Mouse (Mus musculus): Measurements from ENCODE around the gene Cfap20. TPM values are rescaled to one million over a fixed set of nuclear protein-coding genes. Genes with fewer than 3 reads are reported as not detected.
"Not testable (repeated sequence)": the region's sequence is repeated elsewhere in the genome, so short reads cannot be mapped to it uniquely, and the experiment has no call there.

Gene Cfap20
- polyA plus RNA-seq, 1 experiment from 2014 or later = 139 TPM

- no peaks in the 10 kb centered on the region for H3K27me3 ChIP-seq (ENCODE audit: control insufficient read depth, insufficient read depth, low read length)
- no peak overlapping the region for H3K4me2 ChIP-seq
- H3K9ac ChIP-seq (ENCODE audit: low read depth, low read length) = no peak overlapping the region
- no peak for ATAC-seq (replicated peaks; ENCODE audit: insufficient number of reproducible peaks, low FRiP score, low TSS enrichment)
- H3K36me3 ChIP-seq (ENCODE audit: control insufficient read depth, insufficient read depth, low read length) = no peaks in the 10 kb centered on the region
- H3K4me1 ChIP-seq (ENCODE audit: control insufficient read depth, insufficient read depth, low read length) = no peaks in the 10 kb centered on the region
- no peak overlapping the region for H3K27ac ChIP-seq (ENCODE audit: low read depth, low read length)
- H3K9me3 ChIP-seq (replicated peaks; ENCODE audit: control insufficient read depth, low read length) = no peaks in the 10 kb centered on the region
- WGBS (ENCODE audit: insufficient replicate concordance) = 65% methylated on average over 5 of the region's 5 CpGs
- H3K4me3 ChIP-seq (ENCODE audit: low read depth, low read length) = no peak overlapping the region
These were observed 48.6 kb downstream of the Cfap20 start for GRCm38 (mm10) chr8:95386037-95386436.

GRCm38 (mm10) chr8:95384501-95384900, 50.2 kb downstream of the Cfap20 start:
- H3K9me3 ChIP-seq (replicated peaks; ENCODE audit: control insufficient read depth, low read length) = no peaks in the 10 kb centered on the region
- ATAC-seq (replicated peaks; ENCODE audit: insufficient number of reproducible peaks, low FRiP score, low TSS enrichment) = no peak
- no peak overlapping the region for H3K27ac ChIP-seq (ENCODE audit: low read depth, low read length)
- no peak overlapping the region for H3K4me3 ChIP-seq (ENCODE audit: low read depth, low read length)
- H3K4me2 ChIP-seq = no peak overlapping the region
- WGBS (ENCODE audit: insufficient replicate concordance) = 86% methylated on average over 3 of the region's 3 CpGs
- no peaks in the 10 kb centered on the region for H3K27me3 ChIP-seq (ENCODE audit: control insufficient read depth, insufficient read depth, low read length)
- H3K36me3 ChIP-seq (ENCODE audit: control insufficient read depth, insufficient read depth, low read length) = no peaks in the 10 kb centered on the region
- H3K9ac ChIP-seq (ENCODE audit: low read depth, low read length) = no peak overlapping the region
- no peaks in the 10 kb centered on the region for H3K4me1 ChIP-seq (ENCODE audit: control insufficient read depth, insufficient read depth, low read length)

DNA sequence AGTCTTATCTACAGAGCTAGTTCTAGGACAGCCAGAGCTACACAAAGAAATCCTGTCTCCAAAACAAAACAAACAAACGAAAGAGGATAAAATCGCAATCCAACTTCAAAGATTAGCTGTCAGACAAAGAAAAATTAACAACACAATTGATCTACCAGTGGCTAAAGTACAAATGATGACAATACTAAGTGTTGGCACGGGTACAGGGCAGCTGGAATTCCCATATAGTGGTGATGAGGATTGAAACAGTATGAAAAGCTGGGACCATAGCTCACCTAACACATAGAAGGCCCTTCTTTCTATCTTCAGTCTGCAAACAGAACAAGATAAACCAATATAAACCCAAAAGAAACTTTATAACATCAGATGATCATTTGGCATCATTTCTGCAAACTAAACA, 53.1 kb downstream of the Cfap20 start:
- WGBS (ENCODE audit: insufficient replicate concordance) = 76% methylated on average over 3 of the region's 3 CpGs
- no peak for ATAC-seq (replicated peaks; ENCODE audit: insufficient number of reproducible peaks, low FRiP score, low TSS enrichment)
- Histone ChIP-seq H3K4me2 (no peak overlapping the region), H3K9ac (ENCODE audit: low read depth, low read length) (no peak overlapping the region), H3K9me3 (replicated peaks; ENCODE audit: control insufficient read depth, low read length) (no peaks in the 10 kb centered on the region), H3K27ac (ENCODE audit: low read depth, low read length) (no peak overlapping the region), H3K36me3 (ENCODE audit: control insufficient read depth, insufficient read depth, low read length) (no peaks in the 10 kb centered on the region), H3K27me3 (ENCODE audit: control insufficient read depth, insufficient read depth, low read length) (no peaks in the 10 kb centered on the region), H3K4me1 (ENCODE audit: control insufficient read depth, insufficient read depth, low read length) (peaks cover 17% of the 10 kb centered on the region), H3K4me3 (ENCODE audit: low read depth, low read length) (no peak overlapping the region)

GRCm38 (mm10) chr8:95380953-95381352, 53.7 kb downstream of the Cfap20 start:
- no peak overlapping the region for H3K4me3 ChIP-seq (ENCODE audit: low read depth, low read length)
- H3K27ac ChIP-seq (ENCODE audit: low read depth, low read length) = no peak overlapping the region
- H3K36me3 ChIP-seq (ENCODE audit: control insufficient read depth, insufficient read depth, low read length) = no peaks in the 10 kb centered on the region
- no peaks in the 10 kb centered on the region for H3K9me3 ChIP-seq (replicated peaks; ENCODE audit: control insufficient read depth, low read length)
- no peak overlapping the region for H3K9ac ChIP-seq (ENCODE audit: low read depth, low read length)
- no peak overlapping the region for H3K4me2 ChIP-seq
- H3K4me1 ChIP-seq (ENCODE audit: control insufficient read depth, insufficient read depth, low read length) = peaks cover 23% of the 10 kb centered on the region
- H3K27me3 ChIP-seq (ENCODE audit: control insufficient read depth, insufficient read depth, low read length) = no peaks in the 10 kb centered on the region
- ATAC-seq (replicated peaks; ENCODE audit: insufficient number of reproducible peaks, low FRiP score, low TSS enrichment) = no peak

DNA sequence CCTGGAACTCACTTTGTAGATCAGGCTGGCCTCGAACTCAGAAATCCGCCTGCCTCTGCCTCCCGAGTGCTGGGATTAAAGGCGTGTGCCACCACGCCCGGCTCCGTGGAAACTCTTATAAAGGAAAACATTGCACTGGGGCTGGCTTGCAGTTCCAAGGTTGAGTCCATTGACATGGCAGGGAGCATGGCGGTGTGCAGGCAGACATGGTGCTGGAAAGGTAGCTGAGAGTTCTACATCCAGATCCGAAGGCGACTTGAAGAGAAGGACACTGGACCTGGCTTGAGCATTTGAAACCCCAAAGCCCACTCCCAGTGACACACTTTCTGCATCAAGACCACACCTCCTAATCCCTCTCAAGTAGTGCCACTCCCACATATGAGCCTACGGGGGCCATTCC, 55.7 kb downstream of the Cfap20 start:
- not testable (repeated sequence) for ATAC-seq (replicated peaks; ENCODE audit: insufficient number of reproducible peaks, low FRiP score, low TSS enrichment); H3K9ac ChIP-seq (ENCODE audit: low read depth, low read length); H3K27ac ChIP-seq (ENCODE audit: low read depth, low read length); H3K27me3 ChIP-seq (ENCODE audit: control insufficient read depth, insufficient read depth, low read length); H3K4me3 ChIP-seq (ENCODE audit: low read depth, low read length); H3K9me3 ChIP-seq (replicated peaks; ENCODE audit: control insufficient read depth, low read length); H3K36me3 ChIP-seq (ENCODE audit: control insufficient read depth, insufficient read depth, low read length); H3K4me2 ChIP-seq
- H3K4me1 ChIP-seq (ENCODE audit: control insufficient read depth, insufficient read depth, low read length) = peaks cover 24% of the 10 kb centered on the region
- WGBS (ENCODE audit: insufficient replicate concordance) = 95% methylated on average over 11 of the region's 11 CpGs

GRCm38 (mm10) chr8:95377863-95378291, 56.8 kb downstream of the Cfap20 start:
- Histone ChIP-seq H3K9me3 (replicated peaks; ENCODE audit: control insufficient read depth, low read length) (no peaks in the 10 kb centered on the region), H3K36me3 (ENCODE audit: control insufficient read depth, insufficient read depth, low read length) (peaks cover 5% of the 10 kb centered on the region; the same call in 1 of the 2 replicates), H3K27ac (ENCODE audit: low read depth, low read length) (peak overlapping the region; percentile 83), H3K4me3 (ENCODE audit: low read depth, low read length) (no peak overlapping the region), H3K27me3 (ENCODE audit: control insufficient read depth, insufficient read depth, low read length) (no peaks in the 10 kb centered on the region), H3K9ac (ENCODE audit: low read depth, low read length) (no peak overlapping the region), H3K4me2 (peak overlapping the region; percentile 36), H3K4me1 (ENCODE audit: control insufficient read depth, insufficient read depth, low read length) (peaks cover 34% of the 10 kb centered on the region)
- ATAC-seq (replicated peaks; ENCODE audit: insufficient number of reproducible peaks, low FRiP score, low TSS enrichment) = peak; percentile 55; the same call in 1 of the 2 replicates
- 11% methylated on average over 7 of the region's 7 CpGs for WGBS (ENCODE audit: insufficient replicate concordance)

DNA sequence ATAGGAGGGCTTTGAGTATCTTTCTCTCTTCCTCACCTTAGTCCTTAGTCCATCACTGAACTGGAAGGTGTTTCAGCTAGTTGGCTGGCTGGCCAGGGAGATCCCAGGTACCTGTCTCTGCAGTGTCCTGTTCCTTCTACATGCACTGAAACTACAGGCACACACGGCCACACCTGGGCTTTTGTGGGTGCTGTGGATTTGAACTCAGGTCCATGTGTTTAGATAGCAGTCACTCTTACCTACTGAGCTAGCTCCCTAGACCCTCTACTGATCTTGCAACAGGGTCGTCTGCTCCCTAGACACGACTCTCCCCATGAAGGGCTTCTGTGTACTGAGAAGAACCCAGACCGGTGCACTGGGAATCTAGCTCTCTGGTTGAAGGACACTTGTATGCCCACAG, 57.6 kb downstream of the Cfap20 start:
- 64% methylated on average over 4 of the region's 4 CpGs for WGBS (ENCODE audit: insufficient replicate concordance)
- no peak for ATAC-seq (replicated peaks; ENCODE audit: insufficient number of reproducible peaks, low FRiP score, low TSS enrichment)
- H3K27me3 ChIP-seq (ENCODE audit: control insufficient read depth, insufficient read depth, low read length) = no peaks in the 10 kb centered on the region
- H3K9me3 ChIP-seq (replicated peaks; ENCODE audit: control insufficient read depth, low read length) = no peaks in the 10 kb centered on the region
- H3K4me3 ChIP-seq (ENCODE audit: low read depth, low read length) = no peak overlapping the region
- H3K27ac ChIP-seq (ENCODE audit: low read depth, low read length) = peak overlapping the region; percentile 83
- H3K4me2 ChIP-seq = no peak overlapping the region
- peak overlapping the region; percentile 56 for H3K9ac ChIP-seq (ENCODE audit: low read depth, low read length)
- H3K36me3 ChIP-seq (ENCODE audit: control insufficient read depth, insufficient read depth, low read length) = peaks cover 12% of the 10 kb centered on the region
- H3K4me1 ChIP-seq (ENCODE audit: control insufficient read depth, insufficient read depth, low read length) = peaks cover 36% of the 10 kb centered on the region

DNA sequence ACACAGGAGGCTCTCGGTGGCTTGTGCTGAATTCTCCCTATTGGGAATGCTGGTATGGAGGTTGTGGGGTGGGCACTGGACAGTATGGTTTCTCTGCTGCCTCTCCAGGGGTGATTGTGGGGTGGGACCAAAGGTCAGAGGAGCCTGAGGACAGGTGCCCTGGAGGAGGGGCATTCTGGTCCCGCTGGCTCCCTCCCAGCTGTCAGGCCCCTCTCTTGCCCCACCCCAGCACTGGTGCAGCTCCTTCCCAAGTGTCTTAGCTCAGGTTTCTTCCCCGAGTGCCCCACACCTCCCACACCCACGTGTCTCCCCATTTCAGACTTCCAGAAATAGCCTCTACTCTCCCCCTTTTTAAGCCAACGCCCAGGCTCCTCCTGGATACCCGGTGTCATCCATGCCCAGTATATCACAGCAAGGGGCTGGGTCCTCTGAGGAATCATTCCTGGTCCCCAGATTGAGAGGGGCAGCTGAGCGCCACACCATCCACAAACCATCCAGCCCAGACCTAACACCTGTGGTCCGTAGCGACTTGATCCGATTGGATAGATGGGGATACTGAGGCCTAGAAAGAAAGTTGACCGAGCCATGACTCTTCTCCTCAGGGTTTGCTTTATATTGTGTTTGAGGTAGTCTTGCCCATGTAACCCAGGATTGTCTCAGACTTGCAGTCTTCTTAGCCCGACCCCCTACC, 58.2 kb downstream of the Cfap20 start:
- WGBS (ENCODE audit: insufficient replicate concordance) = 73% methylated on average over 12 of the region's 12 CpGs
- Histone ChIP-seq H3K4me3 (ENCODE audit: low read depth, low read length) (no peak overlapping the region), H3K4me1 (ENCODE audit: control insufficient read depth, insufficient read depth, low read length) (peaks cover 36% of the 10 kb centered on the region), H3K9me3 (replicated peaks; ENCODE audit: control insufficient read depth, low read length) (no peaks in the 10 kb centered on the region), H3K27me3 (ENCODE audit: control insufficient read depth, insufficient read depth, low read length) (no peaks in the 10 kb centered on the region), H3K27ac (ENCODE audit: low read depth, low read length) (no peak overlapping the region; the same call in 1 of the 2 replicates), H3K36me3 (ENCODE audit: control insufficient read depth, insufficient read depth, low read length) (peaks cover 17% of the 10 kb centered on the region), H3K9ac (ENCODE audit: low read depth, low read length) (no peak overlapping the region), H3K4me2 (no peak overlapping the region)
- no peak for ATAC-seq (replicated peaks; ENCODE audit: insufficient number of reproducible peaks, low FRiP score, low TSS enrichment)

- Histone ChIP-seq H3K9me3 (replicated peaks; ENCODE audit: control insufficient read depth, low read length) (no peaks in the 10 kb centered on the region), H3K4me2 (no peak overlapping the region), H3K36me3 (ENCODE audit: control insufficient read depth, insufficient read depth, low read length) (peaks cover 21% of the 10 kb centered on the region), H3K4me1 (ENCODE audit: control insufficient read depth, insufficient read depth, low read length) (peaks cover 36% of the 10 kb centered on the region), H3K4me3 (ENCODE audit: low read depth, low read length) (no peak overlapping the region), H3K27me3 (ENCODE audit: control insufficient read depth, insufficient read depth, low read length) (no peaks in the 10 kb centered on the region), H3K27ac (ENCODE audit: low read depth, low read length) (no peak overlapping the region), H3K9ac (ENCODE audit: low read depth, low read length) (no peak overlapping the region)
- ATAC-seq (replicated peaks; ENCODE audit: insufficient number of reproducible peaks, low FRiP score, low TSS enrichment) = no peak
- 77% methylated on average over 7 of the region's 7 CpGs for WGBS (ENCODE audit: insufficient replicate concordance)
These were observed 59.2 kb downstream of the Cfap20 start for GRCm38 (mm10) chr8:95375374-95375930.

Data from heart, embryonic 11.5 days (tissue).